In the genomic region with DNA sequence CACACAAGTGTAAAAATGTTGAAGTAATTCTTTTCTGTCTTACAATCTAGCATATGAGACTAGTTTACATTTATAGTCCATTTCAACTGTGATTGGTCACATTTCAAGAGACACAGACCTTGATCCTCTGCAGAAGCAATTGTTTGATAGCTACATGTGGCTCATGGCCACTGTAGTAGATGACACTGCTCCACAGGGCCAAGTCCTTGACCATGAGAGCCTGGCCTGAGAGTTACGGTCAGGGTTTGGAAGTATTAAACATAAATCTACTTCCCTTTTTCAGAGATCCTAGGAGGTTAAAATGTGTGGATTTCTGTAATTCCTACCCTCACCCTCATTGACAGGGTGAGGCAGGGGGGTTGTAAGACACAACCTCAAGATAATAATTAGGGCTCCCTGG, we compare ENCODE assay signal across 27 mouse cellular contexts. TPM values are rescaled to one million over a fixed set of nuclear protein-coding genes. Genes with fewer than 3 reads are reported as not detected.
"Had no signal": no experiment of that assay in that cellular context is flagged by ENCODE, and none has a peak within 500 bp of the region (broad histone marks: within the 10 kb centered on the region; RNA-seq: fewer than 3 reads in every experiment).

No protein-coding gene starts in this region.

- DNase-seq: liver, postnatal 0 days; lung, adult 2 months; lung, postnatal 14 days; lung, postnatal 36 days; midbrain, embryonic 14.5 days; retina, postnatal 1 day; right cerebral cortex, adult 18-20 months; right cerebral cortex, postnatal 25 days; right cerebral cortex, postnatal 4 days; spleen, adult 18-20 months; thymus, adult 18-20 months; thymus, postnatal 25 days; thymus, postnatal 4 days had no signal

- H3K4me3 ChIP-seq: lung, embryonic 15.5 days; midbrain, embryonic 10.5 days; midbrain, embryonic 12.5 days; myocyte; neural tube, embryonic 13.5 days; neural tube, embryonic 15.5 days had no signal

- H3K4me1 ChIP-seq: midbrain, embryonic 12.5 days; neural tube, embryonic 15.5 days had no signal

- H3K27ac ChIP-seq: lung, embryonic 15.5 days; macrophage; midbrain, embryonic 10.5 days; midbrain, embryonic 12.5 days; neural tube, embryonic 13.5 days; neural tube, embryonic 15.5 days had no signal

- H3K27me3 ChIP-seq: lung, embryonic 15.5 days had no signal

- H3K36me3 ChIP-seq: lung, embryonic 15.5 days; midbrain, embryonic 10.5 days; midbrain, embryonic 12.5 days; neural tube, embryonic 13.5 days; neural tube, embryonic 15.5 days had no signal

RNA-seq across cellular contexts. Expression of gene Sgk2, which starts 13.9 kb away (rescaled TPM):
- total RNA-seq: megakaryocyte, adult 5-6 weeks; megakaryocyte-erythroid progenitor cell, adult 5-6 weeks had no signal
- polyA plus RNA-seq: lung, embryonic 15.5 days; macrophage; midbrain, embryonic 10.5 days; midbrain, embryonic 12.5 days; midbrain, embryonic 16.5 days; myocyte; neural tube, embryonic 11.5 days; neural tube, embryonic 13.5 days; stomach, embryonic 14.5 days had no signal

RNA-seq across cellular contexts. Expression of gene L3mbtl1, which starts 57.8 kb away (rescaled TPM):
- polyA plus RNA-seq: lung, postnatal 0 days; macrophage; myocyte; small intestine, adult 2 months had no signal
